Mouse (Mus musculus): ENCODE measurements at regions not wholly inside any gene's neighbourhood (a gene's known extent, or its start where the extent isn't known, plus 50 kb on each side); places are given as distances from the start of the nearest gene placed in this dataset.

DNA sequence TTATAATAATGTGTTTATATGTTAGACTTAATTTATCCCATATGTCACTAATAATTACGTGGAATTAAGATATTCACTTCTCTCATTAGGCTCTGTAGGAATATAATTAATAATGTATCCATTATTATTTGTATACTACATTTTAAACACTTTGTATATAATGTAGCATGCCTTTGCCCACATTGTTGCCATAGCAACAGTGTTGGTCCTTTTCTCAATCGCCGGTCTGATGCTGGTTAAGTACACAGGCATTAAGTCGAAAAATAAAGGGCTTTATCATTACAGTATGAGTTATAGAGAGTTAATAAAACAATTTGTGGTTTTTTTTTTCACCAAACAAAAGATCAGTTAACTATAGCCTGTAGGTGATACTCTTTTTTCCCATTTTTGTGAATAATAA lies 108.4 kb downstream of the Gm13691 start:
- TF ChIP-seq FLI1 (IDR thresholded peaks at IDR 0.05; ENCODE audit: low read length) (no peak), GATA1 (IDR thresholded peaks at IDR 0.05; ENCODE audit: borderline replicate concordance, low read length) (no peak)

Measured in megakaryocyte, embryonic 14.5 days (primary cell).